Mouse (Mus musculus) embryonic facial prominence, embryonic 15.5 days (tissue): ENCODE data around the gene Grik2. TPM values are rescaled to one million over a fixed set of nuclear protein-coding genes. Genes with fewer than 3 reads are reported as not detected.

ENCODE experiments used
- ATAC-seq: fragments of 200-750 bp; cut with Nextera tagmentation; 2 replicates; pipeline ENCODE4 v1.8.0; 2017; ENCODE audit warnings: low read depth, moderate TSS enrichment; ENCODE audit not compliant: insufficient number of reproducible peaks, low FRiP score, low TSS enrichment
- H3K27ac ChIP-seq: fragments of 300-500 bp; sonication (generic); replicated peaks from 2 replicates; pipeline ENCODE4 v1.5.1; 2015; ENCODE audit warnings: mild to moderate bottlenecking, inconsistent platforms
- H3K27me3 ChIP-seq: fragments of 300-500 bp; sonication (generic); 2 replicates; pipeline ENCODE4 v1.6.1; 2015; ENCODE audit warnings: inconsistent platforms
- H3K36me3 ChIP-seq: fragments of 300-500 bp; sonication (generic); 2 replicates; pipeline ENCODE4 v1.6.1; 2015; ENCODE audit warnings: mild to moderate bottlenecking, inconsistent platforms
- H3K4me1 ChIP-seq: fragments of 300-500 bp; sonication (generic); 2 replicates; pipeline ENCODE4 v1.6.1; 2015; ENCODE audit warnings: inconsistent platforms
- H3K4me2 ChIP-seq: fragments of 300-500 bp; sonication (generic); replicated peaks from 2 replicates; pipeline ENCODE4 v1.6.1; 2015; ENCODE audit warnings: mild to moderate bottlenecking, inconsistent platforms
- H3K4me3 ChIP-seq: fragments of 300-500 bp; sonication (generic); replicated peaks from 2 replicates; pipeline ENCODE4 v1.5.1; 2015; ENCODE audit warnings: mild to moderate bottlenecking, inconsistent platforms
- H3K9ac ChIP-seq: fragments of 300-500 bp; sonication (generic); 2 replicates; pipeline ENCODE4 v1.6.1; 2015; ENCODE audit warnings: inconsistent platforms
- H3K9me3 ChIP-seq: fragments of 300-500 bp; sonication (generic); replicated peaks from 2 replicates; pipeline ENCODE4 v1.6.1; 2016; ENCODE audit warnings: inconsistent platforms
- WGBS: fragments of 180-500 bp; shearing (Covaris S2); methylation state at CpG from one replicate; pipeline ENCODE4 v1.1.7; 2015; 5-methylcytosine and 5-hydroxymethylcytosine counted together
- polyA plus RNA-seq: library from polyadenylated mRNA; unstranded; fragments of >200 nt; fragmentation: Nextera tagmentation; extraction: Ambion mirVana; gene quantifications from 2 replicates; pipeline ENCODE4 v1.2.1, GENCODE M21; 2015

Gene Grik2
- polyA plus RNA-seq, 1 experiment from 2014 or later: 1.5 TPM

GRCm38 (mm10) chr10:49782741-49783691 lies 5.5 kb downstream of the Grik2 start:
- no peak for ATAC-seq
- under 1% methylated on average over 44 of the region's 44 CpGs for WGBS
- H3K27ac ChIP-seq: no peak overlapping the region
- peak overlapping the region; percentile 75 for H3K4me2 ChIP-seq
- no peaks in the 10 kb centered on the region for H3K36me3 ChIP-seq
- no peak overlapping the region for H3K9ac ChIP-seq
- H3K27me3 ChIP-seq: peaks cover 16% of the 10 kb centered on the region; the same call in 1 of the 2 replicates
- no peaks in the 10 kb centered on the region for H3K9me3 ChIP-seq
- peak overlapping the region; percentile 43 for H3K4me3 ChIP-seq
- peaks cover 11% of the 10 kb centered on the region for H3K4me1 ChIP-seq

- H3K4me1 ChIP-seq: peaks cover 11% of the 10 kb centered on the region
- no peak overlapping the region for H3K9ac ChIP-seq
- no peak overlapping the region for H3K27ac ChIP-seq
- H3K36me3 ChIP-seq: no peaks in the 10 kb centered on the region
- 6% methylated on average over 7 of the region's 7 CpGs for WGBS
- H3K4me2 ChIP-seq: peak overlapping the region; percentile 75
- peaks cover 14% of the 10 kb centered on the region; the same call in 1 of the 2 replicates for H3K27me3 ChIP-seq
- no peak for ATAC-seq
- H3K4me3 ChIP-seq: peak overlapping the region; percentile 43
- no peaks in the 10 kb centered on the region for H3K9me3 ChIP-seq
Observed at GRCm38 (mm10) chr10:49782061-49782460, 6.5 kb downstream of the Grik2 start.

- WGBS: 58% methylated on average over 2 of the region's 2 CpGs
- H3K9me3 ChIP-seq: no peaks in the 10 kb centered on the region
- no peak overlapping the region for H3K27ac ChIP-seq
- H3K4me3 ChIP-seq: no peak overlapping the region
- H3K4me1 ChIP-seq: peaks cover 11% of the 10 kb centered on the region
- H3K9ac ChIP-seq: no peak overlapping the region
- no peak for ATAC-seq
- H3K27me3 ChIP-seq: 0 out of 2 replicates have a peak, but pooled peaks cover 9% of the 10 kb centered on the region
- H3K4me2 ChIP-seq: no peak overlapping the region
- no peaks in the 10 kb centered on the region for H3K36me3 ChIP-seq
Observed at GRCm38 (mm10) chr10:49780430-49780829, 8.1 kb downstream of the Grik2 start.

DNA sequence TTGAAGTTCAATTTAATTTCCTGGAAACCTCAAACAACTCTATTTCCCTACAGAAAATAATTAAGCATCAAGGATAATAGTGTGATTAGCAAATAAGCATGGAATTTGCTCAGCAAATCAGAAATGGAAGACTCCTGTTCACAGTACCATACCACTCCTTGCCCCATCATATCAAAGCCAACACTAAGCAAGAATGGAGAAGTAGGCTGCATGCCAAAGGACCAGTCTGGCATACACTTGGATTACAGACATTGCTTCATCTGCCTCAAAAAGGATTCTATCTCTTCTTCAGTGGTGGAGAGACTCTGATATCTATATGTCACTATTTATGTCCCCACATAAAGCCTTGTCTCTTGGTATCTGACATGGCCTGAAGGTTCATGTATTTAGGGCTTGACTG lies 19.7 kb downstream of the Grik2 start:
- no peak overlapping the region for H3K4me3 ChIP-seq
- no peak overlapping the region for H3K9ac ChIP-seq
- no peaks in the 10 kb centered on the region for H3K27me3 ChIP-seq
- no peaks in the 10 kb centered on the region for H3K4me1 ChIP-seq
- no peak for ATAC-seq
- H3K27ac ChIP-seq: no peak overlapping the region
- no peaks in the 10 kb centered on the region for H3K9me3 ChIP-seq
- H3K36me3 ChIP-seq: no peaks in the 10 kb centered on the region
- no peak overlapping the region for H3K4me2 ChIP-seq

- WGBS: 52% methylated on average over 2 of the region's 2 CpGs
- no peak overlapping the region for H3K4me2 ChIP-seq
Observed at GRCm38 (mm10) chr10:49767556-49767955, 21.0 kb downstream of the Grik2 start.

GRCm38 (mm10) chr10:49762607-49763006 lies 26.0 kb downstream of the Grik2 start:
- H3K9me3 ChIP-seq: no peaks in the 10 kb centered on the region
- no peaks in the 10 kb centered on the region for H3K4me1 ChIP-seq
- H3K9ac ChIP-seq: no peak overlapping the region
- H3K4me3 ChIP-seq: no peak overlapping the region
- no peaks in the 10 kb centered on the region for H3K36me3 ChIP-seq
- no peak overlapping the region for H3K4me2 ChIP-seq
- no peak for ATAC-seq
- H3K27ac ChIP-seq: no peak overlapping the region
- WGBS: 68% methylated on average over 2 of the region's 2 CpGs
- no peaks in the 10 kb centered on the region for H3K27me3 ChIP-seq

More at GRCm38 (mm10) chr10:49767556-49767955, 21.0 kb downstream of the Grik2 start:
- Histone ChIP-seq H3K4me3 (no peak overlapping the region), H3K9me3 (no peaks in the 10 kb centered on the region), H3K27me3 (no peaks in the 10 kb centered on the region), H3K36me3 (no peaks in the 10 kb centered on the region), H3K9ac (no peak overlapping the region), H3K27ac (no peak overlapping the region), H3K4me1 (no peaks in the 10 kb centered on the region)
- ATAC-seq: no peak

GRCm38 (mm10) chr10:49751769-49752168 lies 36.8 kb downstream of the Grik2 start:
- no peak for ATAC-seq

DNA sequence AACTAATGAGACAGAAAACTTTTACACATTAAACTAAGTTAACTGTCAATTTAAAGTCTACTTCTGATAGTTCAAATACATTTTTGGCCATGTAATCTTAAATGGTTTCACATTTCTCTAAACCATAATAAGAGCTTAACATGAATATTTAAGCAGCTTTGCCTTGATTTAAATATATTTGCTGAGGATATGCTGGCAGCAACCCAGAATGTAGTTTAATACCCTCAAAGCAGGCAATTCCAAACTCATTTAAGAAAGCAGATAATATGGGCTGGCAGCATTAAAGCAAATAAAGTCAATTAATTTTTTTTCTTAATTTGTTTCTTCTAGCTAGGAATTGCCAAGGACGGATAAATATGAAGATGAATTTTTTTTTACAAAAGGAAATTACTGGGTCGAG lies 56.7 kb downstream of the Grik2 start:
- Histone ChIP-seq H3K9ac (no peak overlapping the region), H3K9me3 (no peaks in the 10 kb centered on the region), H3K4me3 (no peak overlapping the region), H3K36me3 (no peaks in the 10 kb centered on the region), H3K27me3 (no peaks in the 10 kb centered on the region), H3K4me2 (no peak overlapping the region), H3K27ac (no peak overlapping the region), H3K4me1 (no peaks in the 10 kb centered on the region)
- WGBS: 57% methylated on average over 2 of the region's 2 CpGs
- ATAC-seq: no peak

More at GRCm38 (mm10) chr10:49751769-49752168, 36.8 kb downstream of the Grik2 start:
- no peaks in the 10 kb centered on the region for H3K27me3 ChIP-seq
- H3K36me3 ChIP-seq: no peaks in the 10 kb centered on the region
- no peak overlapping the region for H3K9ac ChIP-seq
- H3K4me2 ChIP-seq: no peak overlapping the region
- no peak overlapping the region for H3K4me3 ChIP-seq
- no peaks in the 10 kb centered on the region for H3K4me1 ChIP-seq
- H3K9me3 ChIP-seq: no peaks in the 10 kb centered on the region
- WGBS: 53% methylated on average over 2 of the region's 2 CpGs
- H3K27ac ChIP-seq: no peak overlapping the region

DNA sequence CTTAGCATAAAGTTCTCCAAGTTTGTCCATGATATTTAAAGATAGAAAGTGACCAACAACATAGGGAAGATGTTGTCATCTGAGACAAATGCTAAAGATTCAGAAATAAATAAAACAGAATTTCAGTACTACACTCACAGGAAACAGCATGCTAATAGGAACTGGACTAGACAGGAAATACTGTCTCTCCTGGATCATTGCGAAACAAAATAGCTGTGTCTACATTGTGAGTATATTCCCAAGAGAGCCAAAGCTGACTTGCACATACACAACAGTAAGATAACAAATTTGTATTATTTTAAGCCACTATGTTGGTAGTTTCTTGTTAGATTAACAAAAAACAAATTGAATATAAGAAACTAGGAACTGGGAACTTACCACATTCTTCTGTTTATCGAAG lies 64.9 kb downstream of the Grik2 start:
- no peaks in the 10 kb centered on the region for H3K27me3 ChIP-seq
- WGBS: 78% methylated on average over 2 of the region's 2 CpGs
- no peak for ATAC-seq
- H3K9ac ChIP-seq: no peak overlapping the region
- H3K9me3 ChIP-seq: no peaks in the 10 kb centered on the region
- H3K4me2 ChIP-seq: no peak overlapping the region
- H3K36me3 ChIP-seq: no peaks in the 10 kb centered on the region
- no peaks in the 10 kb centered on the region for H3K4me1 ChIP-seq
- H3K27ac ChIP-seq: no peak overlapping the region
- no peak overlapping the region for H3K4me3 ChIP-seq

DNA sequence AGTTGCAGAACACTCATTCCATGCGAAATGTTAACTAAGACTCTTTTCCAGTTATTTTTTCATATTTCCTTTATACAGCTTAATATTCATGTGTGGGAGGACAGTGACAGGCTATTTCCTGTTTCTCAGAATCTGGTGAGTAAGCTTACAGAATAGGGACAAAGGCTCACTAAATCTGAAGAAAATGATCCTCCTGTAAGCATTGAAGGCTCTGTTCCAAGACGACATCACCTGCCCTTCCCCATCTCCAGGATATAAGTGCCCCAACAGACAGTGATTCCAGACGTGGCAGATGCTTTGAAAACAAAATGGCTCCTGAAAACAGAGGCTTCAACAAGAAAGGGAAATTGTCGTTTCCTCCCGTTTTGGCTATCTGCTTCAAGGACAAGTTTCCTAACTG lies 71.7 kb downstream of the Grik2 start:
- H3K27ac ChIP-seq: no peak overlapping the region
- H3K9ac ChIP-seq: no peak overlapping the region

GRCm38 (mm10) chr10:49709748-49710147 lies 78.8 kb downstream of the Grik2 start:
- ATAC-seq: no peak
- 90% methylated on average over 3 of the region's 3 CpGs for WGBS

More for the DNA sequence above, 71.7 kb downstream of the Grik2 start:
- no peaks in the 10 kb centered on the region for H3K36me3 ChIP-seq
- H3K27me3 ChIP-seq: no peaks in the 10 kb centered on the region
- no peaks in the 10 kb centered on the region for H3K4me1 ChIP-seq
- no peak overlapping the region for H3K4me3 ChIP-seq
- no peaks in the 10 kb centered on the region for H3K9me3 ChIP-seq
- WGBS: 55% methylated on average over 5 of the region's 5 CpGs
- ATAC-seq: no peak
- no peak overlapping the region for H3K4me2 ChIP-seq

More at GRCm38 (mm10) chr10:49709748-49710147, 78.8 kb downstream of the Grik2 start:
- Histone ChIP-seq H3K4me1 (no peaks in the 10 kb centered on the region), H3K9me3 (no peaks in the 10 kb centered on the region), H3K36me3 (no peaks in the 10 kb centered on the region), H3K27me3 (no peaks in the 10 kb centered on the region), H3K4me3 (no peak overlapping the region), H3K27ac (no peak overlapping the region), H3K9ac (no peak overlapping the region), H3K4me2 (no peak overlapping the region)
